Mouse (Mus musculus) neural tube, embryonic 15.5 days (tissue): ENCODE measurements at regions not wholly inside any gene's neighbourhood (a gene's known extent, or its start where the extent isn't known, plus 50 kb on each side); places are given as distances from the start of the nearest gene placed in this dataset.
"Not testable (repeated sequence)": the region's sequence is repeated elsewhere in the genome, so short reads cannot be mapped to it uniquely, and the experiment has no call there.

Experiments
- ATAC-seq: fragments of 200-750 bp; cut with Nextera tagmentation; 2 replicates; pipeline ENCODE4 v1.8.0; 2017; ENCODE audit warnings: mild to moderate bottlenecking, moderate TSS enrichment, moderate library complexity; ENCODE audit not compliant: low FRiP score
- H3K27ac ChIP-seq: fragments of 300-500 bp; sonication (generic); replicated peaks from 2 replicates; pipeline ENCODE4 v1.5.1; 2015; ENCODE audit warnings: mild to moderate bottlenecking, inconsistent platforms
- H3K27me3 ChIP-seq: fragments of 300-500 bp; sonication (generic); replicated peaks from 2 replicates; pipeline ENCODE4 v1.6.1; 2015; ENCODE audit warnings: inconsistent platforms
- H3K36me3 ChIP-seq: fragments of 300-500 bp; sonication (generic); 2 replicates; pipeline ENCODE4 v1.6.1; 2015; ENCODE audit warnings: inconsistent platforms
- H3K4me1 ChIP-seq: fragments of 300-500 bp; sonication (generic); 2 replicates; pipeline ENCODE4 v1.6.1; 2015; ENCODE audit warnings: inconsistent platforms
- H3K4me2 ChIP-seq: fragments of 300-500 bp; sonication (generic); 2 replicates; pipeline ENCODE4 v1.6.1; 2015; ENCODE audit warnings: inconsistent platforms, mild to moderate bottlenecking, moderate library complexity
- H3K4me3 ChIP-seq: fragments of 300-500 bp; sonication (generic); replicated peaks from 2 replicates; pipeline ENCODE4 v1.5.1; 2015; ENCODE audit warnings: mild to moderate bottlenecking, inconsistent platforms
- H3K9ac ChIP-seq: fragments of 300-500 bp; sonication (generic); replicated peaks from 2 replicates; pipeline ENCODE4 v1.6.1; 2015; ENCODE audit warnings: mild to moderate bottlenecking, inconsistent platforms
- H3K9me3 ChIP-seq: fragments of 300-500 bp; sonication (generic); replicated peaks from 2 replicates; pipeline ENCODE4 v1.6.1; 2016; ENCODE audit warnings: inconsistent platforms
- WGBS: fragments of 180-500 bp; shearing (Covaris S2); methylation state at CpG from one replicate; pipeline ENCODE4 v1.1.7; 2015; ENCODE audit warnings: mixed read lengths; 5-methylcytosine and 5-hydroxymethylcytosine counted together

DNA sequence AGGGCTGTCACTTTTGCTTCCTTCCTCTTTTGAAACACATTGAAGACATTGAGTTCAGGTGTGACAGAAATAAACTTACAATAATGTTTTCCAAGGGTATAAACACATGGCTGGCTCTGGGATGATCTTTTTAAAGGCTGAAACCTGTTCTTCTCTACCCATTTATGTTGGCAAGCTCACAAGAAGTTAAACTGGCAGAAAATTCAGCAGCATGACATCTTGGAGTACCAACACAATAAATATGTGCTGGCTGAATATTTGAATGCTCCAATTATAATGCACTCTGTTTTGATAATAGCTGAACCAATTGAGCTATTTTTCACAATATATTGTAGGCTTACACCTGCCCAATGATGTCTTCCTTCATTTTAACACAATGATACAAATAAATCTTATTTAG lies 168.1 kb upstream of the Fbxl7 start:
- no peak overlapping the region for H3K27ac ChIP-seq
- no peak overlapping the region for H3K4me2 ChIP-seq
- H3K4me3 ChIP-seq, result no peak overlapping the region
- H3K9ac ChIP-seq, result no peak overlapping the region
- H3K27me3 ChIP-seq, result no peaks in the 10 kb centered on the region
- H3K4me1 ChIP-seq, result 0 out of 2 replicates have a peak, but pooled peaks cover 7% of the 10 kb centered on the region
- ATAC-seq, result no peak
- H3K36me3 ChIP-seq, result no peaks in the 10 kb centered on the region
- H3K9me3 ChIP-seq, result no peaks in the 10 kb centered on the region

DNA sequence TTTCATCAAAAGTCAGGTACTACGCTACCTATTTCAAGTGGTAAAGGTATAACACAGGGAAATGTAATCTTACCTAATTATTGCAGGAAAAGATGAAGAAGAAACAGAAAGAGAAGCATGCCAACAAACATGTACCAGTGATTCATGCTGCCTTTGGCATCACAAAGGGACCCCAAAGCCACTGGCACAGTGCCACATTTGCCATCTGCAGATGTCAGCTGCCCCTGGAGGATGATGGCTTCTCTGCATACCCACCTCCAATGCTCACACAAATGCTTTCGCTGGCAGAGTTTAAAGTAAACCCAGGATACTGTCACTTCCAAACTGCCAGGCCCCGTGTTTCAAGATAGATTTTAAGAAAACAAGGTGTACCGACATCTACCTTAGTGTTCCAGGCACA lies 168.6 kb upstream of the Fbxl7 start:
- Histone ChIP-seq H3K27ac (no peak overlapping the region), H3K9ac (no peak overlapping the region), H3K4me2 (no peak overlapping the region), H3K9me3 (no peaks in the 10 kb centered on the region), H3K4me1 (0 out of 2 replicates have a peak, but pooled peaks cover 7% of the 10 kb centered on the region), H3K36me3 (no peaks in the 10 kb centered on the region), H3K27me3 (no peaks in the 10 kb centered on the region), H3K4me3 (no peak overlapping the region)
- no peak for ATAC-seq
- WGBS, result 72% methylated on average over 4 of the region's 4 CpGs

DNA sequence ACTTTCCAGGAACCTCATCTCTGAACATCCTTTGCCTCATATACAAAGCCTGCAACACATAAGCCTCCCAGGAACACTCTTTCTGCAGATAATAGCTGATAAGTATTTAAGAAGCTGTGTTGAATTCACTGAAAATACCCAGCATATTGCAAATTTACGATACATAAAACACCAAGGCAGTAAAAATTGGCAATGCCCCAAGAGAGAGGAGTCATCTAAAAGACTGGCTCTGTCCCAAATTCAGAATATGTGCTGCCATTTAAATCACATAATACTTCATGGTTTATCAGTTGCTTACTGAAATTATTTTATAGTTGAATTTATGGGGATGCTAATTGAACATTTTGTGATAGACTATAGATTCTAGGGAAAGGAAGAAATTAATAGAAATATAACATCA lies 172.3 kb upstream of the Fbxl7 start:
- 45% methylated on average over 1 of the region's 1 CpGs for WGBS
- 0 out of 2 replicates have a peak, but pooled peaks cover 7% of the 10 kb centered on the region for H3K4me1 ChIP-seq

DNA sequence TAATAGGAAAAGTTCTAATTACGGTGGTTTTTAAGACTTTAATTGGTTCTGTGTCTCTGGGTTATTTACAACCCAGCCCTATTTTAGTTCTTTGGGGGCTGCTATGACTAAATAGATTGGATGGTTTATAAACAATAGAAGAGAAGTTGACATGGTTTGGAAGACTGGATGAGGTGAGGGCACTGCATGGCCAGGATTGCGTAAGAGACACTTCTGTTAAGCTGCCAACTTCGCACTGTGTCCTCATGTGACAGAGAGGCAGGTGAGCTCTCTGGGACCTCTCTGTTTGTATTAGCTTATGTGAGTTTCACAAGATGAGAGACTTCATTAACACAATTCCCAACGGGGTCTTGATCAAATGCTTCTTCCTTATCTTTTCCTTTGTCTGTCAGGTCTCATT lies 182.5 kb upstream of the Fbxl7 start:
- H3K4me2 ChIP-seq, result no peak overlapping the region

More for the DNA sequence above, 172.3 kb upstream of the Fbxl7 start:
- no peaks in the 10 kb centered on the region for H3K36me3 ChIP-seq
- H3K27me3 ChIP-seq, result no peaks in the 10 kb centered on the region
- H3K4me3 ChIP-seq, result no peak overlapping the region
- no peak overlapping the region for H3K9ac ChIP-seq
- no peak overlapping the region for H3K4me2 ChIP-seq
- no peak overlapping the region for H3K27ac ChIP-seq
- ATAC-seq, result no peak
- H3K9me3 ChIP-seq, result no peaks in the 10 kb centered on the region

DNA sequence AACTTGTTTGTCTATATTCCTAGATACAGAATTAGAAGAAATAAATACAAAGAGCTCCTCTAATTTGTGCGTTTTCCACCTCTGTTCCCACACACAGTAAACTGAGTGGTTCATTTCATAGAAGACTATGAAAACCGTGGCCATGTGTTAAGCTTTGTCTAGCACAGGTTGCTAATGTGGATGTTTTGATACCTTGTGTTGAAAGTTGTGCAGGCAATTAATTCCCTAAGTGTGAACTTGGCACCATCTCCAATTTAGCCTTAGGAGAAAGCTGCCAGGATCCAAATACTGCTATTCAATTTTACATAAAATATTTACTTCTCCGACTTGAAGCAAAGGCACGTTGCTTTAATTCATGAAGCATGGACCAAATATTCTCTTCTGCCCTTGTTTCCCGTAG lies 187.4 kb upstream of the Fbxl7 start:
- Histone ChIP-seq H3K9me3 (no peaks in the 10 kb centered on the region), H3K4me2 (no peak overlapping the region), H3K4me1 (no peaks in the 10 kb centered on the region), H3K36me3 (no peaks in the 10 kb centered on the region), H3K27ac (no peak overlapping the region), H3K4me3 (no peak overlapping the region), H3K9ac (no peak overlapping the region), H3K27me3 (no peaks in the 10 kb centered on the region)
- 82% methylated on average over 5 of the region's 5 CpGs for WGBS
- no peak for ATAC-seq

More for the DNA sequence above, 182.5 kb upstream of the Fbxl7 start:
- H3K9me3 ChIP-seq, result no peaks in the 10 kb centered on the region
- no peak for ATAC-seq
- H3K27ac ChIP-seq, result no peak overlapping the region
- H3K36me3 ChIP-seq, result no peaks in the 10 kb centered on the region
- no peaks in the 10 kb centered on the region for H3K27me3 ChIP-seq
- H3K4me1 ChIP-seq, result no peaks in the 10 kb centered on the region
- H3K4me3 ChIP-seq, result no peak overlapping the region
- 90% methylated on average over 4 of the region's 4 CpGs for WGBS
- no peak overlapping the region for H3K9ac ChIP-seq

DNA sequence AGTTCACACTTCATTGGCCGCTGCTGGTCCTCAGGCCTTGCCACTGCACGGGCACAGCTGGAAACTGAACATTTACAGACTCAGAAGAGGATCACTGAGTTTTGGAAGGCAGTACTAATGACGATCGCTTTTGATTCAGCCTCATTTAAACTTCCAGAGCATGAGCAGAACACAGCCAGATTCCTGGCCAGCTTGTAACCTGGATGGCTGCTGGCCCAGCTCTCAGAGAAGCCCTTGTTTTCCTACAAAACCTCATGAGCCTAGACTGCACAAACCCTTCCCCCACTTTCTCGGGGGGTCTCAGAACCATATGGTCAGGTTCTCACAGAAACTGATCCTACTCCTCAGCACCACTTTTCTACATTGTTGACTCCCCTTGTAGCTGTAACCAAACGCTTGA lies 188.2 kb upstream of the Fbxl7 start:
- 59% methylated on average over 6 of the region's 6 CpGs for WGBS
- Histone ChIP-seq H3K4me3 (no peak overlapping the region), H3K4me1 (no peaks in the 10 kb centered on the region), H3K27me3 (no peaks in the 10 kb centered on the region), H3K9ac (no peak overlapping the region), H3K27ac (no peak overlapping the region), H3K4me2 (no peak overlapping the region), H3K36me3 (no peaks in the 10 kb centered on the region), H3K9me3 (no peaks in the 10 kb centered on the region)
- ATAC-seq, result no peak

DNA sequence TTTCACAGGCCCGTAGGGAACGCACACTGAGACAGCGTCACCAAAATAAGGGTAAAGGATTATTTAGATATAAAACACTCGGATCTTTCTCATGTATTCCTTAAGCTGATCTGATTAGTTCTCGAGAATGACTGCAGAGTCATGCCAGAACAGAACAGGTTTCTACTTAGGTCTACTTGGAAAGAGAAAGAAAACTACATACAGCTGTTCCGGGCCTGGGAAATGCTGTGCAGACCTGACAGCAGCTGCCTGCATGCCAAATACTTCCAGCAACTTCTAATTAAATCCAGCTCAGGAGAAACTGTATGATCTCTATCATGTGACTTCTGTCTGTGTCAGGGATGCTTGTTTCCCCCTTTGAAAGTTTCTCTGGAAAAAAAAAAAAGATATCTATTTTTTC lies 193.8 kb upstream of the Fbxl7 start:
- no peak overlapping the region for H3K4me2 ChIP-seq

DNA sequence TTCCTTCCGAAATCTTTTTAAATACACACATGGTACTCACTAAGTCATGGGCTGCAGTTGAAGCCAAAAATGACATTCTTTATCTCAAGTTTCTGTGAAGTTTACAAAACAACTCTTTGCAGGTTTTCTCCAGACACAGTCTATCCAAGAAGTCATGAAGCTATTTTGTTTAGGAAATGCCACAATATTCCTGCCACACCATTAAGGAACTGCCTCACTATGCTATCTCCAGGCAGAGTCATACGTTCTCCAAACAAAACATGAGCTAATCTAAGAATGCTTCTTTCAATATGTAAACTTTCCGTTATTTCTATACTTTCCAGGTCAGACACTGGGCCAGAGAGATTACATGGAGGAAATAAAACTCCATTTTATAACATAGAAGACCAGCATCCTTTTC lies 198.7 kb upstream of the Fbxl7 start:
- WGBS, result 87% methylated on average over 3 of the region's 3 CpGs
- Histone ChIP-seq H3K27ac (no peak overlapping the region), H3K4me1 (no peaks in the 10 kb centered on the region), H3K9ac (no peak overlapping the region), H3K4me3 (no peak overlapping the region), H3K36me3 (no peaks in the 10 kb centered on the region), H3K4me2 (no peak overlapping the region), H3K27me3 (no peaks in the 10 kb centered on the region), H3K9me3 (no peaks in the 10 kb centered on the region)
- ATAC-seq, result no peak

More for the DNA sequence above, 193.8 kb upstream of the Fbxl7 start:
- Histone ChIP-seq H3K9me3 (no peaks in the 10 kb centered on the region), H3K9ac (no peak overlapping the region), H3K27ac (no peak overlapping the region), H3K4me3 (no peak overlapping the region), H3K4me1 (no peaks in the 10 kb centered on the region), H3K36me3 (no peaks in the 10 kb centered on the region), H3K27me3 (no peaks in the 10 kb centered on the region)
- 87% methylated on average over 6 of the region's 6 CpGs for WGBS
- ATAC-seq, result no peak

DNA sequence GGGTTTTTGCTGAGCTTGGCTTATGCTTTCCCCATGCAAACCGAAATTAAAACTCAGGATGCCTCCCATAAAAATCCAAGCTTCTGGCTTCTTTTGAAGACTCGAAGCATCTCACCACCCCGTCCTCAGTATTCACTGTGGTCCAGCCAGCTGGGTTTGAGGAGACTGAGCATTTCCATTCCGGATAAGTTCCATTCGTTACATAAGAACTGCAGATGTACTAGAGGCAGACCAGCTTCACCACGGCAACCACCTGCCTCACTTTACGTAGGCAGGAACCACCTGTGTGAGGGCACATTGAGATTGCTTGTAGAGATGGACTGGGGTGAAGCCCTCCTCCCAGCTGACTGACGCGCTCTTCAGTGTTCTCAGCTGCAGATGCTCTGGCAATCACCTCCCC lies 199.9 kb upstream of the Fbxl7 start:
- Histone ChIP-seq H3K27ac (no peak overlapping the region), H3K9me3 (no peaks in the 10 kb centered on the region), H3K9ac (no peak overlapping the region), H3K27me3 (no peaks in the 10 kb centered on the region), H3K4me1 (no peaks in the 10 kb centered on the region), H3K36me3 (no peaks in the 10 kb centered on the region), H3K4me3 (no peak overlapping the region), H3K4me2 (no peak overlapping the region)
- no peak for ATAC-seq
- WGBS, result 93% methylated on average over 9 of the region's 9 CpGs

DNA sequence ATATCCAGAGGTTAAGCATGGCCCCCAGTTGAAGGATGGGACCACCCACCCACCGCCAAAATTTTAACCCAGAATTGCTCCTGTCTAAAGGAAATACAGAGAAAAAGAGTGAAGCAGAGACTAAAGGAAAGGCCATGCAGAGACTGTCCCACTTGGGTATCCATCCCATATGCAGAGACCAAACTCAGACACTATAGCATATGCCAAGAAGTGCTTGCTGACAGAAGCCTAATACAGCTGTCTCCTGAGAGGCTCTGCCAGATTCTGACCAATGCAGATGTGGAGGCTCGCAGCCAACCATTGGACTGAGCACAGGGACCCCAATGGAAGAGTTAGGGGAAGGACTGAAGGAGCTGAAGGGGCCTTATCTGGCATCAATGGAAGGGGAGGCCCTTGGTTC lies 206.2 kb upstream of the Fbxl7 start:
- 95% methylated on average over 2 of the region's 2 CpGs for WGBS
- H3K9ac ChIP-seq, H3K27me3 ChIP-seq, H3K27ac ChIP-seq, H3K4me1 ChIP-seq, ATAC-seq, H3K9me3 ChIP-seq, H3K4me3 ChIP-seq, H3K4me2 ChIP-seq, H3K36me3 ChIP-seq: not testable (repeated sequence)

DNA sequence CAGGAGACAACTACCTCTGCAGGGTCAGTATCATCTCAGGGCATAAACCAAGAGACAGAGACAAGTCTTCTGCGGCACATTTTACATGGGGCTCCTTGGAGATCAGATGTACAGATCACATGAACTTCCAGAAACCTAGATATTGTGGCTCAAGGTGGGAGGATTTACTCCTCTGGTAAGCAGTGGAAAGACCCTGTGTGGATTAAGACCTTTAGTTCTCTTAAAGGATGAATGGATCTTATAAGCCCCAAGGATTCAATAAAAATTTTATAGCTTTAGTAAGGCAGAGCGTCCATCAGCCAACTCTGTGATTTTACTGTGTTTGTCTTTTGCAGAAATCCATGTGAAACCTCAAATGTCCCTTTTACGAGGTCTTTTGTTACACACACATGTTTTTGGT lies 213.8 kb upstream of the Fbxl7 start:
- H3K4me2 ChIP-seq, result no peak overlapping the region
- H3K27ac ChIP-seq, result no peak overlapping the region
- no peak overlapping the region for H3K4me3 ChIP-seq
- no peaks in the 10 kb centered on the region for H3K36me3 ChIP-seq
- no peak overlapping the region for H3K9ac ChIP-seq
- 82% methylated on average over 3 of the region's 3 CpGs for WGBS
- no peaks in the 10 kb centered on the region for H3K4me1 ChIP-seq
- ATAC-seq, result no peak
- H3K27me3 ChIP-seq, result no peaks in the 10 kb centered on the region
- no peaks in the 10 kb centered on the region for H3K9me3 ChIP-seq

DNA sequence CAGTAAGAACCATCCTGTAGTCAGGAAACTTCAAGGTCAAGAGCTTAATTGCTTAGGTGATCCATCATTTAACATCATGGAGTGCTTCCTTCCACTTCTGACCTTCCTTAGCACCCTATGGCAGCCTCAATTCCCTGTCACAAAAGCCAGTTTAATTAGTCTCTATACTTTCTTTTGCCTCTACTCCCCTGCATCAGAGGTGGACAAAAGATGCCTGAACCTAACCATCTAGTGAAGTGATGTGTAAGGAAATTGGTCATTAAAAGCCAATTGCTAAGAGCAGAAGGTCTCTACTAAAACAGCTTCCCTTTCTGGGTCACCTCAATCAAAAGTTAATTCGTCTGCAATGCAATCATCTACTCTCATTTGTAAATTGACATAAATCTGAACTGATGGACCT lies 234.3 kb upstream of the Fbxl7 start:
- WGBS, result 25% methylated on average over 1 of the region's 1 CpGs
- Histone ChIP-seq H3K9me3 (no peaks in the 10 kb centered on the region), H3K27me3 (no peaks in the 10 kb centered on the region), H3K36me3 (no peaks in the 10 kb centered on the region), H3K4me1 (no peaks in the 10 kb centered on the region), H3K4me2 (no peak overlapping the region), H3K9ac (no peak overlapping the region), H3K4me3 (no peak overlapping the region), H3K27ac (no peak overlapping the region)
- ATAC-seq, result no peak

DNA sequence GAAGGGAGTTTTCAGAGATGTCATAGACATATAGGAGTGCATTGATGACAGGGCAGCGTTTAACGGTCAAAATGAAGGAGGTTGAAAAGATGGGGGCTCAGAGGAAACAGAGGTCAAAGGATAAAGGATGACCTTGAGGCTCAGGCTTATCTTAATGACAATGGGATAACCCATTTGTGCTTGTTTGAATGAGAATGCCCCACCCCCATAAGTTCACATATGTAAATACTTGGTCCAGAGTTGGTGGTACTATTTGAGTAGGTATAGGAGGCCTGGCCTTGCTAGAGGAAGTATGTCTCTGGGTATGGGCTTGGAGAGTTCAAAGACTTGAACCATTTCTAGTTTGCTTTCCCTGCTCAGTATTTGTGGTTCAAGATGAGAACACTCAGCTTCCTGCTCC lies 237.4 kb upstream of the Fbxl7 start:
- Histone ChIP-seq H3K4me2 (no peak overlapping the region), H3K27me3 (no peaks in the 10 kb centered on the region), H3K36me3 (no peaks in the 10 kb centered on the region), H3K4me1 (no peaks in the 10 kb centered on the region), H3K4me3 (no peak overlapping the region), H3K27ac (no peak overlapping the region), H3K9me3 (no peaks in the 10 kb centered on the region), H3K9ac (no peak overlapping the region)
- no peak for ATAC-seq
- WGBS, result 77% methylated on average over 2 of the region's 2 CpGs
